Mouse (Mus musculus) liver, embryonic 11.5 days (tissue): ENCODE data around the gene St7. TPM values are rescaled to one million over a fixed set of nuclear protein-coding genes. Genes with fewer than 3 reads are reported as not detected.

Experiments used
- ATAC-seq: fragments of 200-750 bp; cut with Nextera tagmentation; replicated peaks from 2 replicates; pipeline ENCODE4 v1.8.0; 2017; ENCODE audit warnings: moderate number of reproducible peaks, mild to moderate bottlenecking, moderate TSS enrichment, moderate library complexity; ENCODE audit not compliant: low FRiP score
- DNase-seq: peaks from one replicate; pipeline ENCODE4 v3.0.0-alpha.2; 2017; ENCODE audit warnings: low spot score
- H3K27ac ChIP-seq: fragments of 300-500 bp; sonication (generic); 2 replicates; pipeline ENCODE4 v1.5.1; 2014; ENCODE audit warnings: mild to moderate bottlenecking, low read depth, low read length, control low read depth
- H3K27me3 ChIP-seq: fragments of 300-500 bp; sonication (generic); replicated peaks from 2 replicates; pipeline ENCODE4 v1.6.1; 2014; ENCODE audit warnings: low read length, mixed read lengths; ENCODE audit not compliant: control insufficient read depth, insufficient read depth
- H3K36me3 ChIP-seq: fragments of 300-500 bp; sonication (generic); 2 replicates; pipeline ENCODE4 v1.6.1; 2014; ENCODE audit warnings: mild to moderate bottlenecking, low read length, moderate library complexity, mixed read lengths; ENCODE audit not compliant: control insufficient read depth, insufficient read depth
- H3K4me1 ChIP-seq: fragments of 300-500 bp; sonication (generic); replicated peaks from 2 replicates; pipeline ENCODE4 v1.6.1; 2014; ENCODE audit warnings: low read length, mixed read lengths; ENCODE audit not compliant: control insufficient read depth, insufficient read depth
- H3K4me2 ChIP-seq: fragments of 300-500 bp; sonication (generic); 2 replicates; pipeline ENCODE4 v1.6.1; 2014; ENCODE audit warnings: mild to moderate bottlenecking, control low read depth, moderate library complexity
- H3K4me3 ChIP-seq: fragments of 300-500 bp; sonication (generic); 2 replicates; pipeline ENCODE4 v1.5.1; 2014; ENCODE audit warnings: low read depth, low read length, control low read depth
- H3K9ac ChIP-seq: fragments of 300-500 bp; sonication (generic); 2 replicates; pipeline ENCODE4 v1.6.1; 2014; ENCODE audit warnings: low read depth, low read length, control low read depth
- H3K9me3 ChIP-seq: fragments of 300-500 bp; sonication (generic); 2 replicates; pipeline ENCODE4 v1.6.1; 2016; ENCODE audit warnings: low read length, inconsistent platforms, mixed read lengths; ENCODE audit not compliant: control insufficient read depth
- WGBS: fragments of 180-500 bp; shearing (Covaris S2); extraction: QIAGEN DNeasy Blood & Tissue Kit; methylation state at CpG from one replicate; pipeline ENCODE4 v1.1.7; 2014; 5-methylcytosine and 5-hydroxymethylcytosine counted together
- polyA plus RNA-seq: library from polyadenylated mRNA; unstranded; fragments of >200 nt; fragmentation: Nextera tagmentation; extraction: Ambion mirVana; gene quantifications from 2 replicates; pipeline ENCODE4 v1.2.1, GENCODE M21; 2014

St7 gene
- polyA plus RNA-seq, 1 experiment from 2014 or later: 18.6 TPM

DNA sequence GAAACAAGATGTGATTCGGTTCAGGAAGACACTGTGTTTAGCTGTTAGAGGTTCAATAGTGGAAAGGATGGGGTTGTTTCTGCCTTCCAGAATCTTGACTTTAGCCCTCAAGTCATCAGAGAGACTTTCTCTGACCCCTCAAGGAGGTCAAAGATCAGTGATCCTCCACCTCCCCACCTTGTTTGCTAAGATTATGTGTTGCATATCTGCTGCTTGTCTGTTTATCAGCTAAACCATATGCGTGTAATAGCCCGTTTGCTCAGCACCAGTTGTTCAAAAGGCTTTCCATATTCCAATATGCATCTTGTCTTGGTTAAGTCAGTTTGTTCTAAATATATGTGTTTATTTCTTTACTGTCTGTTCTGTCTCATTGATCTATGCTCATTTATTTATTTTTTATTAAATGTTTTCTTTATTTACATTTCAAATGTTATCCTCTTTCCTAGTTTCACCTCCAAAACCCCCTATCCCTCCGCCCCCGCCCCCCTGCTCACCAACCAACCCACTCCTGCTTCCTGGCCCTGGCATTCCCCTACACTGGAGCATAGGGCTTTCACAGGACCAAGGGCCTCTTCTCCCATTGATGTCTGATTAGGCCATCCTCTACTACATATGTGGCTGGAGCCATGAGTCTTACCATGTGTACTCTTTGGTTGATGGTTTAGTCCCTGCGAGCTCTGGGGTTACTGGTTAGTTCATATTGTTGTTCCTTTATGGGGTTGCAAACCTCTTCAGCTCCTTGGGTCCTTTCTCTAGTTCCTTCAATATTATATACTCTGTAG lies 84.5 kb downstream of the St7 start:
- no peak for DNase-seq
- H3K27me3 ChIP-seq: no peaks in the 10 kb centered on the region
- H3K27ac ChIP-seq: no peak overlapping the region
- 0 out of 2 replicates have a peak overlapping the region, but pooled peaks have one; percentile 12 for H3K9ac ChIP-seq
- peak; percentile 84 for ATAC-seq
- peaks cover 8% of the 10 kb centered on the region for H3K4me1 ChIP-seq
- no peaks in the 10 kb centered on the region for H3K36me3 ChIP-seq
- H3K4me3 ChIP-seq: no peak overlapping the region
- WGBS: 74% methylated on average over 6 of the region's 6 CpGs
- H3K4me2 ChIP-seq: peak overlapping the region; percentile 23
- no peaks in the 10 kb centered on the region for H3K9me3 ChIP-seq

DNA sequence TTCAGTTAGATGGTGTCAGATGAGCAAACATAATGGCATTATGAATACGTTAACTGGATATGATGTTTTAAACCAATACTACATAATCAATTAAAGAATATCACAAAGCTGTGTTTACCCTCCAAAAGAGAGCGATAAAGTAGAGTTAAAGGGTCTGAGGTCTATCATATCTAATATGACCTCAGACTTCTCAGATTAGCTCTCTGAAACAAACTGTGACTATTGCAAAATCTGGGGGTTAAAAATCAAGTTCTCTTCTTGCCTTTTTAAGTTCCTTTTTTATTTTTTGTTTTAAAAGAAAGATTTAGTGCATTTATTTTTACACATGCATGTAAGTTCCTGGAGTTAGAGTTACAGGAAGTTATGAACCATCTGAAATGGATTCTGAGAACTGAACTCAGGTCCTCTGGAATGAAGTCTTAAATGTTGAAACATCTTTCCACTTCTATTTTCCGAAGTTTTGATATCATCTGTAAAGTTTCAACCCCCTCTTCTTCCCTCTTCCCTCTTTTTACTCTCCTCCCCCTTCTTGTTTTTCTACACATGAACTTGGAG lies 86.0 kb downstream of the St7 start:
- 84% methylated on average over 3 of the region's 3 CpGs for WGBS
- DNase-seq (no peak), ATAC-seq (no peak)
- H3K9ac ChIP-seq: no peak overlapping the region
- H3K9me3 ChIP-seq: no peaks in the 10 kb centered on the region
- no peak overlapping the region for H3K27ac ChIP-seq
- H3K4me2 ChIP-seq: no peak overlapping the region
- H3K4me3 ChIP-seq: no peak overlapping the region
- H3K4me1 ChIP-seq: peaks cover 4% of the 10 kb centered on the region
- no peaks in the 10 kb centered on the region for H3K36me3 ChIP-seq
- H3K27me3 ChIP-seq: no peaks in the 10 kb centered on the region

- Histone ChIP-seq H3K27ac (no peak overlapping the region), H3K9ac (no peak overlapping the region), H3K36me3 (no peaks in the 10 kb centered on the region), H3K27me3 (no peaks in the 10 kb centered on the region), H3K9me3 (no peaks in the 10 kb centered on the region), H3K4me2 (no peak overlapping the region), H3K4me3 (no peak overlapping the region), H3K4me1 (no peaks in the 10 kb centered on the region)
- no peak for DNase-seq
- WGBS: 83% methylated on average over 1 of the region's 1 CpGs
- ATAC-seq: no peak
These were observed 90.8 kb downstream of the St7 start for GRCm38 (mm10) chr6:17783511-17783910.

DNA sequence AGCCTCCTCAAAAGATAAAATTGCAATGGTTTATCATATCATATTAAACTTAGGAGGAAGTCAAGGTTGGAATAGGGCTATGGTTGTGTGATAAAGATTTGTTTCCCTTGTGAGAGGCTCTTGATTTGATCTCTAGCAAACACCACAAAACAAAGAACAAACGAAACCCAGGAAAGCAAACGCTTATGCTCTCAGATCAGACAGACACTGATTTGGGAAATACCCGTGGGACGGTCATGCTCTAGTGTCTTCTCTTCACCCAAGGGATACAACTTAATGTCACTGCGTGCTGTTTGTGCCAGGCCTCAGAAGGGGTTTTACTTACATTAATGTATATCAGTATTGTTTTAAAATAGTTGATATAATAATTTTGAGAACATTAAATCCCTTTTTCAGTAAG lies 91.8 kb downstream of the St7 start:
- no peaks in the 10 kb centered on the region for H3K27me3 ChIP-seq
- H3K4me3 ChIP-seq: no peak overlapping the region
- 79% methylated on average over 5 of the region's 5 CpGs for WGBS
- H3K9me3 ChIP-seq: no peaks in the 10 kb centered on the region
- no peaks in the 10 kb centered on the region for H3K4me1 ChIP-seq
- H3K36me3 ChIP-seq: no peaks in the 10 kb centered on the region
- H3K9ac ChIP-seq: no peak overlapping the region
- DNase-seq (no peak), ATAC-seq (no peak)
- H3K4me2 ChIP-seq: no peak overlapping the region
- no peak overlapping the region for H3K27ac ChIP-seq

- no peak for ATAC-seq
- H3K4me3 ChIP-seq: no peak overlapping the region
- no peak overlapping the region for H3K4me2 ChIP-seq
- H3K27me3 ChIP-seq: no peaks in the 10 kb centered on the region
- no peaks in the 10 kb centered on the region for H3K4me1 ChIP-seq
- DNase-seq: no peak
- WGBS: 77% methylated on average over 2 of the region's 2 CpGs
- no peak overlapping the region for H3K9ac ChIP-seq
- H3K9me3 ChIP-seq: no peaks in the 10 kb centered on the region
- H3K27ac ChIP-seq: no peak overlapping the region
- H3K36me3 ChIP-seq: no peaks in the 10 kb centered on the region
These were observed 92.5 kb downstream of the St7 start for GRCm38 (mm10) chr6:17785248-17785647.

GRCm38 (mm10) chr6:17787810-17788209 lies 95.1 kb downstream of the St7 start:
- H3K4me2 ChIP-seq: no peak overlapping the region
- 73% methylated on average over 1 of the region's 1 CpGs for WGBS
- no peaks in the 10 kb centered on the region for H3K36me3 ChIP-seq
- no peak overlapping the region for H3K9ac ChIP-seq
- H3K27ac ChIP-seq: no peak overlapping the region
- no peaks in the 10 kb centered on the region for H3K9me3 ChIP-seq
- H3K27me3 ChIP-seq: no peaks in the 10 kb centered on the region
- H3K4me3 ChIP-seq: no peak overlapping the region
- no peak for DNase-seq
- no peak for ATAC-seq
- 0 out of 2 replicates have a peak, but pooled peaks cover 2% of the 10 kb centered on the region for H3K4me1 ChIP-seq

GRCm38 (mm10) chr6:17790251-17790650 lies 97.5 kb downstream of the St7 start:
- ATAC-seq (no peak), DNase-seq (no peak)
- H3K4me2 ChIP-seq: no peak overlapping the region
- no peaks in the 10 kb centered on the region for H3K9me3 ChIP-seq
- no peaks in the 10 kb centered on the region for H3K36me3 ChIP-seq
- H3K27me3 ChIP-seq: no peaks in the 10 kb centered on the region
- no peak overlapping the region for H3K9ac ChIP-seq
- H3K4me3 ChIP-seq: no peak overlapping the region
- WGBS: 91% methylated on average over 1 of the region's 1 CpGs
- 0 out of 2 replicates have a peak, but pooled peaks cover 2% of the 10 kb centered on the region for H3K4me1 ChIP-seq
- no peak overlapping the region for H3K27ac ChIP-seq

GRCm38 (mm10) chr6:17793471-17793870 lies 100.7 kb downstream of the St7 start:
- H3K9ac ChIP-seq: no peak overlapping the region
- ATAC-seq (no peak), DNase-seq (no peak)
- H3K27ac ChIP-seq: no peak overlapping the region
- no peaks in the 10 kb centered on the region for H3K9me3 ChIP-seq
- H3K27me3 ChIP-seq: no peaks in the 10 kb centered on the region
- 85% methylated on average over 3 of the region's 3 CpGs for WGBS
- no peaks in the 10 kb centered on the region for H3K36me3 ChIP-seq
- H3K4me1 ChIP-seq: 0 out of 2 replicates have a peak, but pooled peaks cover 2% of the 10 kb centered on the region
- no peak overlapping the region for H3K4me2 ChIP-seq
- no peak overlapping the region for H3K4me3 ChIP-seq

GRCm38 (mm10) chr6:17797271-17797713 lies 104.6 kb downstream of the St7 start:
- Histone ChIP-seq H3K9me3 (no peaks in the 10 kb centered on the region), H3K27me3 (no peaks in the 10 kb centered on the region), H3K27ac (no peak overlapping the region), H3K36me3 (no peaks in the 10 kb centered on the region), H3K4me1 (no peaks in the 10 kb centered on the region), H3K9ac (no peak overlapping the region), H3K4me2 (no peak overlapping the region), H3K4me3 (no peak overlapping the region)
- 86% methylated on average over 5 of the region's 5 CpGs for WGBS
- ATAC-seq (no peak), DNase-seq (no peak)
